Mouse (Mus musculus) monocyte, adult 2 months (primary cell): ENCODE measurements around the gene Gid8.
A peak's percentile ranks its signal among the peaks of the same experiment; 100 is the strongest.

ENCODE experiments used
- DNase-seq, 2 experiments: peaks; one replicate each; pipeline ENCODE4 v3.0.0; 2022; ENCODE audit warnings: low spot score in 2 of 2, low read depth in 1 of 2

Gid8 gene

DNA sequence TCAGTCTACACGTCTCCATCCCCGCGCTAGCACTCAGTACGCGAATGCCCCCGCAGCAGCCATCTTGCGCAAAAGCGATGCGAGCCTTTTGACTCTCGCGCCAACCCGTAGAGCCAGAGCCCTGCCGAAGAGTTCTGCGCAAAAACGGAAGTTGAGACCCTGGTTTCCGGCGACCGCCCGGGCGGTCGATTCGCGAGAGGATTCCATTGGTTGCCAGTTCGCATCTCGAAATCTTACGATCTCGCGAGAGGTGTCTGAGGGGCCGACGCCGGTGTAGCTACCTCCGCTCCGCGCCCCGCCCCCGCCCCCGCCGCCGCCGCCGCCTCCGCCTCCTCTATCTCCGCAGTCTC is at the start of gene Gid8, which contains the start of gene Dido1:
Gid8 (plus strand) TSS at position 195 of the 350 bp plus-strand sequence.
Dido1 (minus strand) TSS at position 77 of the 350 bp plus-strand sequence.
- peak; percentile 79 to 84 for DNase-seq

GRCm38 (mm10) chr2:180660521-180660920 is 49.4 kb upstream of the Gid8 start:
- no peak for DNase-seq

GRCm38 (mm10) chr2:180662008-180662407 is 47.9 kb upstream of the Gid8 start:
- DNase-seq = no peak

GRCm38 (mm10) chr2:180676706-180677105 is 33.2 kb upstream of the Gid8 start:
- no peak for DNase-seq

GRCm38 (mm10) chr2:180678609-180679140 is 31.2 kb upstream of the Gid8 start:
- peak in 1 of 2 experiments; percentile 61 for DNase-seq

DNA sequence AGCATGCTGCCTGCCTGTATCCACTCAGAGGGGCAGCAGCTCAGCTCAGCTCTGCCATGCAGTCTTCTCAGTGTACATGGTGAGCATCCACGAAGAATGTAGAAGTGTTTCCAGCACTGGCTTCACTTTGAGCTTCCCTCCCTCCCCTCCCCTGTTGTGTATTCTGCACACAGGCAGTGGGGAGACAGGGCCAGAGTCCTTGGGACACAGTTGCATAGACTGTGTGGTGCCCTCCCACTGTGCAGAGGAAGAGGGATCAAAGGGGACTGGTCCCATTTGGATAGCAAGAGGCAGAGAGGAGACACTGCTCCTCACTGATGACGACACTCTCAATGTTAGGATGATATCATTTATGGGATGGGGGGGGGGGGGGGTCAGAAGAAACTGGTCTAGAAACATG is 28.7 kb upstream of the Gid8 start:
- no peak for DNase-seq

- no peak for DNase-seq
Observed at GRCm38 (mm10) chr2:180683524-180683923, 26.4 kb upstream of the Gid8 start.

- DNase-seq = no peak
Observed at GRCm38 (mm10) chr2:180684031-180684430, 25.9 kb upstream of the Gid8 start.

- no peak for DNase-seq
Observed at GRCm38 (mm10) chr2:180689841-180690240, 20.1 kb upstream of the Gid8 start.

- DNase-seq = no peak
Observed at GRCm38 (mm10) chr2:180692630-180693029, 17.3 kb upstream of the Gid8 start.

DNA sequence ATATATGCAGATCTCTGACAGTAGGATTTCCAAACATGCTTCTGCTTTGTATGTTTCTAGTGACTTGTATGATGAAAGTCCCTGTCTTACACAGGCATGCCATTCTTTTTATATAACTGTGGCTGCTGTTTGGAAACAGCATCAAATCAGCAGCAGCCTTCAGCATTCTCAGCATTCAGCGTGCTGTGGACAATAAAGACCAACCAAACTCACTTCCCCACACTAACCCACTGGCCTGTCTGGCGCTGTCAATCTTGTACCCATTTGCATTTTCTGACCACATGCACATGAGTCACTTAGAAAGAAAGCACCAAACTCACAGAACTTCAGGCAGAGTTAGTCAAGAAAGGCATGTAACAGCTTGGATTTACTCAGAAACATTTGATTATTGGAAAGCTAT is 14.7 kb upstream of the Gid8 start:
- DNase-seq = peak in 1 of 2 experiments; percentile 48

DNA sequence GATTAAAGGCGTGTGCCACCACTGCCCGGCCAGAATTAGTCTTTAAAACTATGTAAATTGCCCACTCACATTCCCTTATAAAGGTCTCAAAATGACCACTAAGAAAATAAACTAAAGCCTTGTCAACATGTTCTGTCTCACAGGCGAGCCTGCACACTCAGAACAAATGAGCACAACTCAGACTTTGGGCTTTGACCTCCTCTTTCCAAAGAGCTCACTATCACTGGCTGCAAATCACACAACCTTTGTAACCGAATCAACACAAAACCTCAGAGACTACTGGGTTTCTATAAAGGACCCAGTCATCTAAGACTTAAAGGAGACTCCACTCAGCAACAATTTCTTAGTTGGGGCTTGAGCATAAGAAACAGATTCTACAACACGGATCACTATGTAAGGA is 9.5 kb upstream of the Gid8 start:
- DNase-seq = no peak

- DNase-seq = no peak
Observed at GRCm38 (mm10) chr2:180701053-180701766, 8.7 kb upstream of the Gid8 start.

DNA sequence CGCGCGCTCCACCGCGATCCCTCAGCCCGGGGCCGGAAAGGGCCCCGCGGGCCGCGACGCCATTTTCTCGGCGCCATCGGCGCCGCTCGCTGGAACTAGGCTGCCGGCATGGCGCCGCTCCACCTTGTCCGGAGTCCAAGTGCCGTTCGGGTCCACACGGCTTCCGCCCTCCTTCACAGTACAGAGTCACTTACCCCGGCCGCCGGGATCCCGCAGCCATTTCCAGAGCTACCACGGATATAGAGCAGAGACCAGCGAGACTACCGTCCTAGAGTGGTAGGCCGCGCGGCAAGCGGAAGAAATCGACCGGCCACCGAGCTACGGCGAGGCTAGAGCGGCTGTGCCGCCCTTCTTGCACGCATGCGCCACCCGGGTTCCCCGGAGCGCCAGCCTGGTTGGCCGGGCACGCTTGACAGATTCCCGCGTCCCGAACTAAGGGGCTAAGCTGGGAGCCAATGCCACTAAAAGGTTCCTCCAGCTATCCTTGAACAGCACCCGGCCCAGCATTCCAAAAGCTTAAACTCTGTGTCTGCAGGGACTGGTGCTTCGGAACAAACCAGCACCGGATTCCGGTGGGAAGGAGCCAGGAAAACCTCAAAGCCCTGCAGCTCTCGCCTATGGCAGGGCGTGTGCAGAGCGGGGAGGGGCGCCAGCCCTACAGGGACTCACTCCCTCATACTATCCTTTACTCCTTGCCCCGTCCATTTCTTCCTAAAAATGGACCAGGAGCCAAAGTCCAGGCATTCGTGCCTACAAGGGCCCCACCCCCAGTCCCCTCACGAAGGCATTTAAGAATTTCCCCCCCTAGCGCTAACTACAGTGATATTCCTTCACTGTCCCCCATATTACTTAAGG is 7.9 kb upstream of the Gid8 start:
- peak; percentile 62 to 82 for DNase-seq

- no peak for DNase-seq
Observed at GRCm38 (mm10) chr2:180702701-180703149, 7.2 kb upstream of the Gid8 start.

DNA sequence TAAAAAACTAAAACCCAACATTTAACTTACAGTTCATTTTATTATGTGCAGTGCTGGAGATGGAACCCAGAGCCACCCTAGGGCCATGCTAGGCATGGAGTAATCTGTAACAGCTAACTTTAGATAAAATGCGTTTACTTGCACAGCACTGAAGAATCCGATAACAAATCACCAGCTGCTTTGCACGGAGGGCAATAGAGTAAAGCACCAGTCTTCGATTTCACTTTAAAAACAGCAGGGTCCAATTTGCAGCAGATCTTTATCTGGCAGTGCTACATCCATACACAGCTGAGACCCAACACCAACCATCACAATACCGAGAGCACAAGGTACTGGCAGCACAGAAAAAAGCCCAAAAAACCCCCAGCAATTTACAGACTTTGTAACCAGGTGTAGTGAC is 6.7 kb upstream of the Gid8 start:
- DNase-seq = no peak

- DNase-seq = no peak
Observed at GRCm38 (mm10) chr2:180703645-180704359, 6.1 kb upstream of the Gid8 start.

DNA sequence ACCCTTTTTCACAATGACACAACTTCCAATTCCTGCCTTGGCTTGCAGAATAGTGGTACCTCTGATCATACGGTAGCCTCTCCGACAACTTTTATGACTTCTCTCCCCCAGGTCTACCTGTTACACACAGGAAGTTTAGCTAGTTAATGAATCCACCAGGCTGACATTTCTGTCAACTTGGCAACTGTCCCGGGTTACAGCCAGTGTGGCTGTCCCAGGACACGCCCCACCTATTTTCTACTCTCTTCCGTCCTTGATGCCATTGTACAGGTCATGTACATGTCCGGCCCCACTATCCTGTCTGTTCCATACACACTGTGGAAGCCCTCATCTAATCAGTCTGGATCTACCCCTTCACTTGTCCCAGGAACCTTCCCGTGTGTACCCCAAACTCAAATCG is 5.3 kb upstream of the Gid8 start:
- no peak for DNase-seq

DNA sequence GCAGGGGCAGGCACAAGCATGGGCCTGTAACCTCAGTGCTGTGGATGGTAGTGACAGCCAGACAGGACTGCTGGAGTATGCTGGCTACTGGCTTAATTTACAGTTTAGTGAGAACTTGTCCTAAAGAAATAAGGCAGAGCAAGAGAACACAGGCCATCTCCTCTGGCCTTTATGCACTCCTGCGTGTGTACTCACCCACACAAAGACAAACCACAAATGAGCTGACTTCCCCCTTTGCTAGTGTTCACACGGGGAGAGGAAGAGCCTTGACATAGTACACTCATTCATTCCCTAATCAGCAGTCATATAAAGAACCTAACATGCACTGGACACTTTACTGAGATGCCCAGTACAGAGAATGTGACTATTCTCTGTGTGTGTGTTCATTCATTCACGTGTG is 4.9 kb upstream of the Gid8 start:
- peak in 1 of 2 experiments; percentile 29 for DNase-seq

DNA sequence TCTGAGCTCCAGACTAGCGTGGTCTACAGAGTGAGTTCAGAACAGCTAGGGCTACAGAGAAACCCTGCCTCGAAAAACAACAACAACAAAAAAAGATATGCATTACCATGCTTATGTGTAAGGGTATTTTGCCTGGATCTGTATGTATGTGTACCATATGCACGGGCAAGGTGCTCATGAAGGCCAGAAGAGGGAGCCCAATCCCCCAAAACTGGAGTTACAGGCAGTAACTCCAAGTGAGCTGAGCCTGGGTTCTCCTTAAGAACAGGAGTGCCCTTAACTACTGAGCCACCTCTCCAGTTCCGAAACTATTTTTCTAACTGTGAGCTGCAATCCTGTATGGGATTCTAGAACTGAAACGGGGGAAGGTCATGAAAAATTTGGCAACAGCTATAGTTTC is 3.9 kb upstream of the Gid8 start:
- DNase-seq = no peak
